16 mouse cellular contexts compared by ENCODE assay signal in the genomic region with DNA sequence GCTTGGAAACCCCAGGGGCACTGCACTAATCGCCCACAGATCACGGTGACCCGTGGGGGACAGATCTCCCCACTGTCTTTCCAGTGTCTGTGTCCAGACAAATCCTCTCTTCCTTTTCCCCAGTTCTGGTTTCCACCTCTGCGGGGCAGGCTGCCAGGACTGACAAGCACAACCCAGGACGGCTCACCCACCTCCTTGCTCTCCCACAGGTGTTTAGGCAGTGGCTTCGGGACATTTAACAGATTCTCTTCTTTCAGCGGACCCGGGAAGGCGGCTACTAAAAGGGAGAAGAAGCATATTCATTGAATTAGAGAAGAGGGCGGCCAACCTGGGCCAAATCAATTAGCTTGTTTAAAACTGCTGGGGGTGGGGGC.
DNase-seq lines count a peak whose midpoint lies in the region; ATAC-seq lines count a peak whose summit lies in the region.
"Had no signal": no experiment of that assay in that cellular context is flagged by ENCODE, and none has a peak within 500 bp of the region (broad histone marks: within the 10 kb centered on the region; RNA-seq: fewer than 3 reads in every experiment).

No protein-coding gene starts in this region.

- H3K9ac ChIP-seq in heart, embryonic 12.5 days = no peak overlapping the region
- H3K9ac ChIP-seq in midbrain, embryonic 16.5 days (ENCODE audit: low read depth, low read length) = no peak overlapping the region
- H3K9ac ChIP-seq: heart, embryonic 15.5 days; kidney, embryonic 15.5 days; liver, embryonic 13.5 days had no signal

- DNase-seq in heart, adult 11 months = peak; percentile 91
- DNase-seq in midbrain, embryonic 10.5 days (ENCODE audit: low spot score) = no peak
- DNase-seq in MN1 (ENCODE audit: low spot score) = peak; percentile 56
- DNase-seq in embryonic facial prominence, embryonic 10.5 days (ENCODE audit: low spot score) = peak; percentile 43
- no peak for DNase-seq in right cerebral cortex, adult 18-20 months
- no peak for DNase-seq in ovary, adult 18-20 months (ENCODE audit: low spot score)
- DNase-seq: adrenal gland, postnatal 10 days; cerebellum, adult 11 months; layer of hippocampus, postnatal 36 days; liver, embryonic 13.5 days; spleen, adult 18-20 months had no signal

- H3K4me1 ChIP-seq in heart, embryonic 12.5 days (replicated peaks) = peaks cover 24% of the 10 kb centered on the region
- peaks cover 23% of the 10 kb centered on the region for H3K4me1 ChIP-seq in midbrain, embryonic 10.5 days
- H3K4me1 ChIP-seq in midbrain, embryonic 16.5 days (ENCODE audit: control insufficient read depth, insufficient read depth, low read length) = no peaks in the 10 kb centered on the region
- H3K4me1 ChIP-seq in embryonic facial prominence, embryonic 10.5 days = peaks cover 19% of the 10 kb centered on the region

- no peak overlapping the region for H3K27ac ChIP-seq in heart, embryonic 12.5 days (ENCODE audit: poor library complexity, severe bottlenecking)
- H3K27ac ChIP-seq in midbrain, embryonic 10.5 days (replicated peaks) = 0 out of 2 replicates have a peak overlapping the region, but pooled peaks have one; percentile 24
- no peak overlapping the region for H3K27ac ChIP-seq in midbrain, embryonic 16.5 days (ENCODE audit: low read length)
- 0 out of 2 replicates have a peak overlapping the region, but pooled peaks have one; percentile 40 for H3K27ac ChIP-seq in embryonic facial prominence, embryonic 10.5 days (replicated peaks)
- H3K27ac ChIP-seq: heart, embryonic 15.5 days; kidney, embryonic 15.5 days; liver, embryonic 13.5 days had no signal

- H3K4me3 ChIP-seq in heart, embryonic 12.5 days = no peak overlapping the region
- H3K4me3 ChIP-seq in midbrain, embryonic 10.5 days = no peak overlapping the region
- H3K4me3 ChIP-seq in midbrain, embryonic 16.5 days (ENCODE audit: low read depth, low read length) = no peak overlapping the region
- no peak overlapping the region for H3K4me3 ChIP-seq in embryonic facial prominence, embryonic 10.5 days
- H3K4me3 ChIP-seq: heart, embryonic 15.5 days; kidney, embryonic 15.5 days; liver, embryonic 13.5 days had no signal

- H3K9me3 ChIP-seq in heart, embryonic 12.5 days (replicated peaks) = no peaks in the 10 kb centered on the region
- no peaks in the 10 kb centered on the region for H3K9me3 ChIP-seq in midbrain, embryonic 10.5 days (replicated peaks)
- no peaks in the 10 kb centered on the region for H3K9me3 ChIP-seq in midbrain, embryonic 16.5 days (replicated peaks; ENCODE audit: control insufficient read depth, low read length, poor library complexity, severe bottlenecking)
- no peaks in the 10 kb centered on the region for H3K9me3 ChIP-seq in embryonic facial prominence, embryonic 10.5 days
- H3K9me3 ChIP-seq: heart, embryonic 15.5 days; kidney, embryonic 15.5 days; liver, embryonic 13.5 days had no signal

- no peak overlapping the region for H3K4me2 ChIP-seq in heart, embryonic 12.5 days
- H3K4me2 ChIP-seq in midbrain, embryonic 16.5 days (ENCODE audit: low read length) = no peak overlapping the region
- H3K4me2 ChIP-seq: heart, embryonic 15.5 days; kidney, embryonic 15.5 days; liver, embryonic 13.5 days had no signal

- 33% methylated on average over 10 of the region's 10 CpGs for WGBS in heart, embryonic 12.5 days
- WGBS in midbrain, embryonic 10.5 days = 10% methylated on average over 10 of the region's 10 CpGs
- 13% methylated on average over 10 of the region's 10 CpGs for WGBS in midbrain, embryonic 16.5 days
- 6% methylated on average over 10 of the region's 10 CpGs for WGBS in embryonic facial prominence, embryonic 10.5 days

- H3K36me3 ChIP-seq in heart, embryonic 12.5 days = peaks cover 48% of the 10 kb centered on the region
- H3K36me3 ChIP-seq in midbrain, embryonic 10.5 days = 0 out of 2 replicates have a peak, but pooled peaks cover 5% of the 10 kb centered on the region
- H3K36me3 ChIP-seq in midbrain, embryonic 16.5 days (ENCODE audit: control insufficient read depth, insufficient read depth, low read length) = 0 out of 2 replicates have a peak, but pooled peaks cover 3% of the 10 kb centered on the region
- peaks cover 14% of the 10 kb centered on the region; the same call in 1 of the 2 replicates for H3K36me3 ChIP-seq in embryonic facial prominence, embryonic 10.5 days (replicated peaks)

- 0 out of 2 replicates have a peak, but pooled peaks cover 5% of the 10 kb centered on the region for H3K27me3 ChIP-seq in heart, embryonic 12.5 days (replicated peaks)
- no peaks in the 10 kb centered on the region for H3K27me3 ChIP-seq in midbrain, embryonic 10.5 days (ENCODE audit: low read depth, poor library complexity, severe bottlenecking)
- no peaks in the 10 kb centered on the region for H3K27me3 ChIP-seq in midbrain, embryonic 16.5 days (ENCODE audit: control insufficient read depth, insufficient read depth, low read depth, low read length)
- no peaks in the 10 kb centered on the region for H3K27me3 ChIP-seq in embryonic facial prominence, embryonic 10.5 days (replicated peaks; ENCODE audit: low read depth, poor library complexity, severe bottlenecking)
- H3K27me3 ChIP-seq: heart, embryonic 15.5 days; kidney, embryonic 15.5 days; liver, embryonic 13.5 days had no signal

- no peak for ATAC-seq in heart, embryonic 12.5 days (ENCODE audit: insufficient number of reproducible peaks, low FRiP score)
- ATAC-seq in midbrain, embryonic 16.5 days = no peak
- ATAC-seq: forebrain, embryonic 16.5 days had no signal

Comparison
In these comparisons a context has a peak if more than half of its experiments do, and no peak if none do; other contexts are left out.
1. H3K27ac ChIP-seq: peak in midbrain, embryonic 10.5 days (single experiment) and embryonic facial prominence, embryonic 10.5 days (single experiment); none in heart, embryonic 12.5 days (single experiment) and midbrain, embryonic 16.5 days (single experiment).
2. DNase-seq: peak in heart, adult 11 months (single experiment), MN1 (single experiment) and embryonic facial prominence, embryonic 10.5 days (single experiment); none in midbrain, embryonic 10.5 days (single experiment), right cerebral cortex, adult 18-20 months (single experiment) and ovary, adult 18-20 months (single experiment).